Mouse (Mus musculus) layer of hippocampus, adult 8-10 months (tissue): ENCODE measurements at regions not wholly inside any gene's neighbourhood (a gene's known extent, or its start where the extent isn't known, plus 50 kb on each side); places are given as distances from the start of the nearest gene placed in this dataset.

Source experiments
- DNase-seq, 2 experiments: peaks; one replicate each; pipeline ENCODE4 v3.0.0; 2022; ENCODE audit warnings: low spot score in 2 of 2

DNA sequence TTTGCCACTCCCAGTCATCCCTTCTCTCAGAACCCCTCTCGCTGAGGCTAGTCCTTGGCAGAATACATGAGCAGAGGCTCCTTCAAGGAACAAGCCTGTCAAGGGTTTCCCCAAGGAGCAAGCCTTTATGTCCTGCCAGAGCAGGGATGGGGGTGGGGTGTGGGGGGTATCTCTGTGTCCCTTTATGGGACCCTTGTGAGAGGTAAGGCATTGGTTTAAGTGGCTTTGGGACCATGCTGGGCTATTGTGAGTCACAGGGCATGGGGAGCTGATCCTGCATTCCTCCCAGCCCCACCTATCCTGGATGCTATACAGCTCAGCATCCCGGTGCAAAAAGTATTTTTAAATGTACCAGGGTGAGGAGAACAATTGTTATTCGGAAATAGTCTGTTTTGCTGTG is 641.1 kb upstream of the Fam19a5 start:
- no peak for DNase-seq

GRCm38 (mm10) chr15:86913276-86913675 is 630.8 kb upstream of the Fam19a5 start:
- DNase-seq: no peak

GRCm38 (mm10) chr15:86917891-86918290 is 626.2 kb upstream of the Fam19a5 start:
- no peak for DNase-seq

- DNase-seq: no peak
These were observed 624.4 kb upstream of the Fam19a5 start for GRCm38 (mm10) chr15:86919704-86920103.

GRCm38 (mm10) chr15:86920185-86920584 is 623.9 kb upstream of the Fam19a5 start:
- DNase-seq: no peak

GRCm38 (mm10) chr15:86921401-86921800 is 622.7 kb upstream of the Fam19a5 start:
- DNase-seq: no peak

DNA sequence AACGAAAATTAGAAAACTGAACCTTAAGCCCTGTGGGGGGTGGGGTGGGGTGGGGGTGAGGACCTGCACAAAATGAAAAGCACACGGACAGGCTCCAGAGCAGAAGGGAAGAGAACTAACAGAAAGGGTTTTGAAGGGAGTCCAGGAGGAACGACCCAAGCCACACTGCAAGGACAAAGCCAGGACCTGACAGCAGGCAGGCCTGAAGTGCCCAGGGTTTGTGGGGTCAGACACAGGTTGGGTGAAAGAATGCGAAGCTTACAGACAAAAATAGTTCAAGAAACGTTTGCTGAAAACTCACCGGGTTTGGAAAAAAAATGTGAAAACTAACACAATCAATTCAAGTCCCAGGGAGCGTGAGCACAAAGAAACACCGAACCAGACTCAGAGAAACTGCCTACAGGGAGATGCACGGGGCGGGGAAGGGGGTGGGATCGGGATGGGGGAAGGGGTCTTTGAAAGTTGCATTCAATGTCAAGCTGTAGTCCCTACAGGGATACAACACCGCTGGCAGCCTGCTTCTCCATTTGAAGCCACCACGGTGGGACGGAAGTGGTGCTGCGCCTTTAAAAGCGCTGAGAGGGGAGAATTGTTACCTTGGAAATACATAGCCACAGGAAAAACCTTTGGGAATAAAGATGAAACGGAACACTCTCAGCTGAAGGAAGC is 618.9 kb upstream of the Fam19a5 start:
- DNase-seq: no peak

DNA sequence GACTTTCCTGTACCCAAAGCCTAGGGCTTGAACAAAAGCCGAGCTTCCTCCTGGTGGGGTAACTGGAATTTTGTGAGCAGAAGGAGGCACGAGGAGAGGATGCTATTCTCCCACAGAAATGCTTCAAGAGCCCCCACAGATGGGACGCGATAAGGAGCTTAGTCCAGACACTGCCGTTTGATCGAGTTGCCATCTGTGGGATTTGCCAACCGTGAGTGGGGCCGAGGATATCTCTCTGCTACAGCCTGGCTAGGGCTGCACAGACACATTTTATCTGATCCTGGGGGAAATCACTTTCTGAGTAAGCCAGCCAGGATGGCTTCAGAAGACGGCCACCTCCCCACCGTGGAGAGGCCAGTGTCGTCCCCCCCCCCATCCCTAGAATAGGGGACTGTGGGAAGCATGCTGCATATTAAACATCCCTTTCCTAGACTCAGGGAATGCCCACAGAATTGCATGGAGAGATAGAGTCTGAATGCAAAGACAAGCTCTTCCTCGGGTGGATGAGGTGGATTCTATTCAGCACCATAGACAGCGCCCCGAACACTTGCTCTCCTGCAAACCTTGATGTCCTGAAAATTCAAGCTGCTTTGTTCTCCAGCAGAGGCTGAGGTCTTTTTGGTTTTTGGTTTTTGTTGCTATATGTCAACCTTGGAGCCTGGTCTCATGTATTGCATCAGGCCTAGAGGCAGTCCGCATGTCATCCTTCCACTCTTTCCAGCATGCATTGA is 611.6 kb upstream of the Fam19a5 start:
- no peak for DNase-seq

DNA sequence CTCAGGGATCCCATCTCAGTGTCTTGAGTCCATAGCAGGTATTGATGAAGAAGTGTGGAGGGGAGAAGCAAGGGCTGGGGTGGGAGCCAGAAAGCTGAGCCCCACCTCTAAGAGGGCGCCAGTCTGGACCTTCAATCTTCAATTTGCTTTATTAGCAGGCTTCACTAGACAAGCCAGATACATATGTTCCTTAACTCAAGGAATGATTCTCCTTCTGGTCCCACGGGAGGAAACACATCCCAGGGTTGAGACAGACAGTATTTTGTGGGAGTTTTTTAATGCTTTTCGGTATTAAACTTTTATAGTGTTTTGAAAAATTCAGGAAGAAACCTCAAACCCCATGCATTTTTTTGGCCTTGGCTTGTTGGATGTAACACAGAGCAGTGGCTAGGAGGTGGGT is 606.7 kb upstream of the Fam19a5 start:
- no peak for DNase-seq

GRCm38 (mm10) chr15:86944529-86944928 is 599.6 kb upstream of the Fam19a5 start:
- DNase-seq: no peak

DNA sequence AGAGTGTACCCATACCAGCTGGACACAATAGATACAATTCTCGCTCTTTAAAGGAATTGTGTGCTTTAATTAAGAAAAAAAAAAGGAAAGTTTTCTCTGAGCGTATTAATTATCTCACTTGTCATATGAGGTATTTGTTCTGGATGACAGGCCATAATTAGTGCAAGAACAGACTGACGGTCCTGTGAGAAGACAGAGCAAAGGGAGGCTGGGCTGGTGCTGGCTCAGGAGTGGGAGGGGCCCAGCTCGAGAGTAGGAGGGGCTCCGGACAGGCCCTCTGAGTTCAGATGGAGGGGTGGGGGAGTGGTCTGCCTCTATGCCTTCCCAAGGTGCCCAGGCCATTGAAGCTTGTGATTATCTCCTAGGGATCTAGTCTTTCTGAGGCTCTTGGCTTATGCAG is 591.5 kb upstream of the Fam19a5 start:
- no peak for DNase-seq

DNA sequence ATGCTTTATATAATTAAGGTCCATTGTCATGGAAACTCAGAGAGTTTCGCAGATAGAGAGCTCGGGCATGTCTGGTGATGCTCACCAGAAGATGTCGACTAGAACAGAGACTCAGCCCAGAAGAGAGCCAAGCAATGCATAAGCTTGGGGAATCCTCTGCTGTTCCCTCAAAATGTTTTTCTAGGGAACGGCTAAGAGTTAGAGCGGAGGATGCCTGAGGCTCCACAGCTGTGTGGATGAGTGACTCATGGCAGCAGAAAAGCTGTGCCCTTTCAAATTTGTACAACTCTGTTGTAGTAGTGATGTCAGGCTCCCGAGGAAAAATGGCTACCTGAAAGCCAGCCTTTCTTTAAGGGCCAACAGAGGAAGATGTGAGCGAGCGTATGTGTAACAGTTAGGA is 586.2 kb upstream of the Fam19a5 start:
- no peak for DNase-seq

DNA sequence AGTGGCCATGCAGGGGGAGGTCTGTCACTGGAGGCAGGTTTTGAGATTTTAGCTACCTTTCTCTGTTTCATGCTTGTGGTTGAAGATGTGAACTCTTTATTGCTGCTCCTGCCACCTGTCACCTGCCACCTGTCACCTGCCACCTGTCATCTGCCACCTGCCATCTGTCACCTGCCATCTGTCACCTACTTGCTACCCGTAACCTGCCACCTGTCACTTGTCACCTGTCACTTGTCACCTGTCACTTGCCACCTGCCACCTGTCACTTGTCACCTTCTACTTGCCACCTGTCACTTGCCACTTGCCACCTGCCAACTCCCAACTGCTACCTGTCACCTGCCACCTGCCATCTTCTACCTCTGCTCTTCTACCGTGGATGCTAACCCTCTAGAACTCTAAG is 581.2 kb upstream of the Fam19a5 start:
- no peak for DNase-seq

DNA sequence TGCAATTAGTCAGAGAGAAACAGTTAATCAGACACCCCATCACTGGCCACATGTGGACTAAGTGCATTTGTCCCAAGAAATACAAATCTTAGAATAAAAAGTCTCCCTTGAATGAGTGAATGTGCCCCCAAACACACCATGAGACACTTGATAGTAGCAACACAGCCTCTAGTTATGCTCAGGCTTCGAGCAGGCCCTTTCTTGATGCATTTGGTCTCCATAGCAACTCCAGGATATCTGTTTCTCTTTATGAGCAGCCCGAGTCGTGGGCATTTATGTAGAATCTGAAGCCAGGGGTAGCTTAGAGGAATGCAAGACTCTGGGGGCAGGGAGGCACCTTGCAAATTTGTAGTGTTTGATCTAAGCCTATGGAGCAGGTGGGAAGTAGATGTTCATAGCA is 580.6 kb upstream of the Fam19a5 start:
- no peak for DNase-seq

- no peak for DNase-seq
These were observed 572.7 kb upstream of the Fam19a5 start for GRCm38 (mm10) chr15:86971436-86971835.

DNA sequence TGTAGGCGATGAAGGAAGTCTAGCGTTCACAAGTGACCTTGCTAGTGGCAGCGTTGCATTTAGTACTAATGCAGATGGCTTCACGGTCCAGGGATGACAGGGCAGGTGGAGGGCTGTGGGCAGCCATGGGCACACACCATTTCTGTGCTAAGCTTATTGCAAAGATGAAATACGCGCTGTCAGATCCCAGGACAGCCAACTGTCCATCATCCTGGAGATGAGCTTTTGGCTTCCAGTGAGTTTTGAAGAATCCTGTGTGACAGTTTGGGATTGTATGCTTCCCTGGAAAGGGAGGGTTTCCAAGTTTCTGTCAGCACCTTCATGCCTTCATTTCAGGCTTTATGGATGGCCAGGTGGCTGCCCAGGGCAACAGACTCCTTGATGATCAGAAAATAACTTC is 547.9 kb upstream of the Fam19a5 start:
- DNase-seq: no peak

GRCm38 (mm10) chr15:87018978-87019377 is 525.1 kb upstream of the Fam19a5 start:
- DNase-seq: no peak

DNA sequence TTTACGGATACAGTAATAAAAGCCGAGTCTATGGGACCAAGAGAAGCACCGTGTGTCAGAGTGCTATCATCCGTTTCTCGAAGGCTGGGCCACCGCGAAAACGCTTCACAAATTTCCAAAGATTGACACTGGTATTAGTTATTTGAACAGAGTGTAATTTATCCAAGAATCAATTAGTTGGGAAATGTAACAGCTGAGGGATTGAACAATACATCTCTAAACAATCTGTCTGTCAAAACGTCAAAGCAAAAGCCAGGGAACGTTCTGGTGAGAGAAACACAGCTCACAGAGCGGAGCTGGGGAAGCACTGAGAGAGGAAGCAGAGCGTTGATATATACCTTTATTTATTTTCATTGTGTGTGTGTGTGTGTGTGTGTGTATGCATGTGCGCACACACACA is 498.1 kb upstream of the Fam19a5 start:
- no peak for DNase-seq

- DNase-seq: peak; percentile 18 to 25
These were observed 489.9 kb upstream of the Fam19a5 start for GRCm38 (mm10) chr15:87054186-87054585.

- DNase-seq: no peak
These were observed 479.2 kb upstream of the Fam19a5 start for GRCm38 (mm10) chr15:87064890-87065289.

GRCm38 (mm10) chr15:87068261-87068660 is 475.8 kb upstream of the Fam19a5 start:
- no peak for DNase-seq

GRCm38 (mm10) chr15:87074559-87074958 is 469.5 kb upstream of the Fam19a5 start:
- DNase-seq: no peak

- no peak for DNase-seq
These were observed 454.3 kb upstream of the Fam19a5 start for GRCm38 (mm10) chr15:87089827-87090226.
